Mouse (Mus musculus): ENCODE results near the gene Foxb2.

- no peak for TF ChIP-seq HCFC1 (IDR thresholded peaks at IDR 0.05; ENCODE audit: borderline replicate concordance, insufficient read depth, low read length)
- no peak for TF ChIP-seq CHD2 (IDR thresholded peaks at IDR 0.05; ENCODE audit: low read depth, low read length)
- no peak for TF ChIP-seq ZC3H11A (IDR thresholded peaks at IDR 0.05; ENCODE audit: borderline replicate concordance, low read depth, low read length)
- no peak for TF ChIP-seq ZNF384 (IDR thresholded peaks at IDR 0.05; ENCODE audit: low read depth, low read length)
- no peak for TF ChIP-seq MAFK (IDR thresholded peaks at IDR 0.05; ENCODE audit: insufficient read depth, low read depth, low read length)
Measured at GRCm38 (mm10) chr19:16873221-16873861, at the start of gene Foxb2.
